23 mouse cellular contexts compared by ENCODE assay signal in the genomic region with DNA sequence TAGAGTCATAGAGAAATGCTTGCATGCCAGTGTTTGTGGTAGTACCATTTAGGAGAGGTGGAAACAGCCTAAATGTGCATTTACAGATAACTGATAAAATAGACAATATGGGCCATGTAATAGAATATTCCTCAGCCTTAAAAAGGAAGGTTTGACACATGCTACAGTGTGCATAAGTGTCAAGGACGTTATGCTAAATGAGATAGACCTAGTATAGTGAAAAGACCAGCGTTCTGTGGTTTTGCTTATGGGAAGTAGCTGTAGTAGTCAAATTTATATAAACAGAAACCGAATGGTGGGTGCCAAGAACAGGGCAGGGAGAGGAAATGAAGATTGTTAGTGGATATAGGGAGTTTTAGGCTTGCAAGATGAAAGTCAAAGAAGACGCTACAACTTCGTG. TPM values are rescaled to one million over a fixed set of nuclear protein-coding genes. Genes with fewer than 3 reads are reported as not detected.
DNase-seq lines count a peak whose midpoint lies in the region; ATAC-seq lines count a peak whose summit lies in the region.
"Had no signal": no experiment of that assay in that cellular context is flagged by ENCODE, and none has a peak within 500 bp of the region (broad histone marks: within the 10 kb centered on the region; RNA-seq: fewer than 3 reads in every experiment).

No protein-coding gene starts in this region.

- H3K9ac ChIP-seq in liver, embryonic 12.5 days = no peak overlapping the region
- H3K9ac ChIP-seq: embryonic facial prominence, embryonic 12.5 days; forebrain, postnatal 0 days; heart, embryonic 15.5 days; kidney, embryonic 15.5 days; midbrain, embryonic 12.5 days had no signal

- H3K4me1 ChIP-seq in liver, embryonic 12.5 days = peaks cover 15% of the 10 kb centered on the region
- peaks cover 63% of the 10 kb centered on the region for H3K4me1 ChIP-seq in megakaryocyte, embryonic 14.5 days
- H3K4me1 ChIP-seq: embryonic facial prominence, embryonic 12.5 days; hindbrain, embryonic 10.5 days; kidney, embryonic 15.5 days; midbrain, embryonic 12.5 days had no signal

- H3K27ac ChIP-seq in liver, embryonic 12.5 days = no peak overlapping the region
- H3K27ac ChIP-seq: embryonic facial prominence, embryonic 12.5 days; heart, adult 2 months; heart, embryonic 15.5 days; hindbrain, embryonic 10.5 days; kidney, embryonic 15.5 days; left cerebral cortex, adult 2 months; midbrain, embryonic 12.5 days had no signal

- no peaks in the 10 kb centered on the region for H3K9me3 ChIP-seq in liver, embryonic 12.5 days (replicated peaks)
- no peaks in the 10 kb centered on the region for H3K9me3 ChIP-seq in megakaryocyte, embryonic 14.5 days
- H3K9me3 ChIP-seq: embryonic facial prominence, embryonic 12.5 days; heart, embryonic 15.5 days; hindbrain, embryonic 10.5 days; kidney, embryonic 15.5 days; midbrain, embryonic 12.5 days had no signal

- H3K27me3 ChIP-seq in liver, embryonic 12.5 days (replicated peaks) = no peaks in the 10 kb centered on the region
- H3K27me3 ChIP-seq in megakaryocyte, embryonic 14.5 days (replicated peaks) = no peaks in the 10 kb centered on the region
- H3K27me3 ChIP-seq: CH12.LX; embryonic facial prominence, embryonic 12.5 days; heart, embryonic 15.5 days; kidney, embryonic 15.5 days; midbrain, embryonic 12.5 days had no signal

- DNase-seq in 416B (ENCODE audit: low read depth) (peak; percentile 76), MEL-GATA-1-ER (ENCODE audit: extremely low read depth, low read depth) (peak; percentile 73)
- no peak for DNase-seq in heart, postnatal 36 days
- DNase-seq in kidney, adult 9 months = no peak
- DNase-seq in cerebellum, postnatal 10 days = no peak
- DNase-seq: adrenal gland, postnatal 14 days; cerebellum, adult 9-10 months; forebrain, postnatal 0 days; gastrocnemius, postnatal 14 days; heart, adult 2 months; kidney, postnatal 36 days; lung, postnatal 4 days had no signal

- no peak overlapping the region for H3K4me3 ChIP-seq in liver, embryonic 12.5 days
- H3K4me3 ChIP-seq in megakaryocyte, embryonic 14.5 days (replicated peaks) = peak overlapping the region; percentile 62
- H3K4me3 ChIP-seq: embryonic facial prominence, embryonic 12.5 days; heart, adult 2 months; heart, embryonic 15.5 days; hindbrain, embryonic 10.5 days; kidney, embryonic 15.5 days; left cerebral cortex, adult 2 months; midbrain, embryonic 12.5 days had no signal

- 40% methylated on average over 5 of the region's 5 CpGs for WGBS in liver, embryonic 12.5 days (ENCODE audit: insufficient replicate concordance)

- H3K36me3 ChIP-seq in liver, embryonic 12.5 days = no peaks in the 10 kb centered on the region
- H3K36me3 ChIP-seq in megakaryocyte, embryonic 14.5 days (replicated peaks; ENCODE audit: low read length) = peaks cover 11% of the 10 kb centered on the region
- H3K36me3 ChIP-seq: embryonic facial prominence, embryonic 12.5 days; heart, embryonic 15.5 days; hindbrain, embryonic 10.5 days; kidney, embryonic 15.5 days; midbrain, embryonic 12.5 days had no signal

- intact Hi-C loops in heart, postnatal 36 days (cut with DNase I) = no loop called here

- H3K4me2 ChIP-seq in liver, embryonic 12.5 days = no peak overlapping the region
- H3K4me2 ChIP-seq: embryonic facial prominence, embryonic 12.5 days; heart, embryonic 15.5 days; kidney, embryonic 15.5 days; midbrain, embryonic 12.5 days had no signal

- peak; percentile 44 for ATAC-seq in liver, embryonic 12.5 days
- ATAC-seq: forebrain, postnatal 0 days; hindbrain, embryonic 16.5 days; intestine, embryonic 16.5 days had no signal

RNA-seq across cellular contexts. Expression of gene Dop1a, which starts 9.8 kb away (rescaled TPM):
- polyA plus RNA-seq in liver, embryonic 12.5 days (2016; fragmentation: Nextera tagmentation; extraction: Ambion mirVana) = 6.4 and 7.6 TPM in 2 replicates
- polyA plus RNA-seq in megakaryocyte, embryonic 14.5 days (2012; ENCODE audit: insufficient read depth, low replicate concordance) = 2.9 and 4.4 TPM in 2 replicates
- total RNA-seq in heart, postnatal 36 days (2021) = 10 to 100 TPM; 17.7 to 19.2 TPM

RNA-seq across cellular contexts. Expression of gene Ube2cbp, which starts 12.0 kb away (rescaled TPM):
- polyA plus RNA-seq in liver, embryonic 12.5 days (2016; fragmentation: Nextera tagmentation; extraction: Ambion mirVana) = 4.1 TPM in 2 replicates
- polyA plus RNA-seq in megakaryocyte, embryonic 14.5 days (2012; ENCODE audit: insufficient read depth, low replicate concordance) = 0.64 TPM in 1 of 2 replicates, not detected in the other
- total RNA-seq in heart, postnatal 36 days (2021) = 1 to 10 TPM; 1.5 to 1.9 TPM

Comparison
In these comparisons a context has a peak if more than half of its experiments do, and no peak if none do; other contexts are left out.
1. DNase-seq: peak in 416B (single experiment) and MEL-GATA-1-ER (single experiment); none in heart, postnatal 36 days (0 of 2), kidney, adult 9 months (single experiment) and cerebellum, postnatal 10 days (0 of 2).